Mouse (Mus musculus) intestine, postnatal 0 days (tissue): ENCODE data around the gene Slc25a25. TPM values are rescaled to one million over a fixed set of nuclear protein-coding genes. Genes with fewer than 3 reads are reported as not detected.

Experiments used
- ATAC-seq: fragments of 200-750 bp; cut with Nextera tagmentation; 2 replicates; pipeline ENCODE4 v1.8.0; 2017; ENCODE audit warnings: mild to moderate bottlenecking, moderate TSS enrichment, moderate library complexity
- H3K27ac ChIP-seq: fragments of 300-500 bp; sonication (generic); 2 replicates; pipeline ENCODE4 v1.5.1; 2014; ENCODE audit warnings: mild to moderate bottlenecking, low read depth, low read length, moderate library complexity
- H3K27me3 ChIP-seq: fragments of 300-500 bp; sonication (generic); replicated peaks from 2 replicates; pipeline ENCODE4 v1.6.1; 2014; ENCODE audit warnings: low read length, mixed read lengths; ENCODE audit not compliant: control insufficient read depth, insufficient read depth
- H3K36me3 ChIP-seq: fragments of 300-500 bp; sonication (generic); 2 replicates; pipeline ENCODE4 v1.6.1; 2014; ENCODE audit warnings: mild to moderate bottlenecking, moderate library complexity; ENCODE audit not compliant: control insufficient read depth, insufficient read depth
- H3K4me1 ChIP-seq: fragments of 300-500 bp; sonication (generic); replicated peaks from 2 replicates; pipeline ENCODE4 v1.6.1; 2014; ENCODE audit warnings: antibody characterized with exemption, low read length, mixed read lengths; ENCODE audit not compliant: control insufficient read depth, insufficient read depth
- H3K4me2 ChIP-seq: fragments of 300-500 bp; sonication (generic); replicated peaks from 2 replicates; pipeline ENCODE4 v1.6.1; 2014; ENCODE audit warnings: low read depth, mild to moderate bottlenecking, moderate library complexity
- H3K4me3 ChIP-seq: fragments of 300-500 bp; sonication (generic); 2 replicates; pipeline ENCODE4 v1.5.1; 2014; ENCODE audit warnings: low read depth, low read length
- H3K9ac ChIP-seq: fragments of 300-500 bp; sonication (generic); 2 replicates; pipeline ENCODE4 v1.6.1; 2014; ENCODE audit warnings: mild to moderate bottlenecking, low read depth, low read length
- H3K9me3 ChIP-seq: fragments of 300-500 bp; sonication (generic); 2 replicates; pipeline ENCODE4 v1.6.1; 2016; ENCODE audit warnings: mixed run types; ENCODE audit not compliant: control insufficient read depth
- CTCF ChIP-seq: sonication (generic); IDR thresholded peaks from 2 replicates; pipeline ENCODE4 v1.5.1; 2016; ENCODE audit warnings: low read depth, mild to moderate bottlenecking, control low read depth, antibody characterized with exemption, moderate library complexity
- WGBS: fragments of 180-500 bp; shearing (Covaris S2); extraction: QIAGEN DNeasy Blood & Tissue Kit; methylation state at CpG from one replicate; pipeline ENCODE4 v1.1.7; 2014; 5-methylcytosine and 5-hydroxymethylcytosine counted together
- polyA plus RNA-seq: library from polyadenylated mRNA; unstranded; fragments of >200 nt; fragmentation: Nextera tagmentation; extraction: Ambion mirVana; gene quantifications from 2 replicates; pipeline ENCODE4 v1.2.1, GENCODE M21; 2015

Slc25a25 gene
- polyA plus RNA-seq, 1 experiment from 2014 or later: 45.1 TPM

GRCm38 (mm10) chr2:32416556-32416955 lies 34.7 kb downstream of the Slc25a25 start:
- Histone ChIP-seq H3K4me2 (no peak overlapping the region), H3K9me3 (no peaks in the 10 kb centered on the region), H3K9ac (no peak overlapping the region), H3K4me3 (no peak overlapping the region), H3K36me3 (peaks cover 76% of the 10 kb centered on the region), H3K4me1 (no peaks in the 10 kb centered on the region), H3K27ac (no peak overlapping the region), H3K27me3 (no peaks in the 10 kb centered on the region)
- no peak for ATAC-seq
- no peak for TF ChIP-seq CTCF
- WGBS: 78% methylated on average over 2 of the region's 2 CpGs

DNA sequence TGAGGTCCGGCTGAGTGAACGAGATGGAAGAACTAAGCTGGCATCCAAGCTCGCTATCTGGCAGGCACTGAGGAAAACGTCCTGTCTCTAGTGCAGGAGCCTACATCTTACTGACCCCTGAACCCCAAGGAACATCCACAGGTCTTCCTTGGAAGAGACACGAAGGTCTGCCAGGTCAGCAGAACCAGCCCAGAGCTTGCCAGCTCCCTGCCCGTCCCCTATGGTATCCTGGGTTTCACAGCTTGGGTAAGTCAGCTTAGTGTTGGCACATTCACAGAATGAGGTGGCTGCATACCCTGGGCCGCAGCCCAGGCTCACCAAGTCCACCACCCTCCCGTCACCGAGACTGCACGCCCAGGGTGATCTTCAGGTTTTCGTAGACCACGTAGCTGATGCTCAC lies 35.4 kb downstream of the Slc25a25 start:
- peaks cover 70% of the 10 kb centered on the region for H3K36me3 ChIP-seq
- TF ChIP-seq CTCF: no peak
- no peaks in the 10 kb centered on the region for H3K9me3 ChIP-seq
- no peak overlapping the region for H3K4me2 ChIP-seq
- H3K27me3 ChIP-seq: no peaks in the 10 kb centered on the region
- H3K4me3 ChIP-seq: no peak overlapping the region
- ATAC-seq: no peak
- H3K9ac ChIP-seq: no peak overlapping the region
- no peaks in the 10 kb centered on the region for H3K4me1 ChIP-seq
- WGBS: 87% methylated on average over 12 of the region's 12 CpGs
- H3K27ac ChIP-seq: no peak overlapping the region

DNA sequence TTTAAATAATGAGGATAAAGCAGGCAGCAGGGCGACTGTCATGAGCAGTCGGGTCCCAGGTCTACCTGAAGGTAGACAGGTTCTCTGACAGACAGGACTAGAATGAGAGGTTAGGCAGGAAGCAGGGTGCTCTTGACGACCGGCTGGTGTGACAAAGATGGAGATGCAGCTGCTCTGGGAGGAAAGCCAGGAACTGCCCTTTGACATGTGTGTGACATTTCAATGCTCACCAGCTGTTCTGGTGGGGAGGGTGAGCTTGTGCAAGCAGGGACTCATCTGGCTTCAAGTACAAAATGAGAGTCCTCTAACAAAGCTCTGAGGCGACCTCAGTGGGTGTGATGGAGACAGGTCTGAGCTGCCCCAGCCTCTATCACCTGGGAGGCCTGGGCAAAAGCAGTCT lies 37.3 kb downstream of the Slc25a25 start:
- no peak for TF ChIP-seq CTCF
- Histone ChIP-seq H3K27me3 (no peaks in the 10 kb centered on the region), H3K4me1 (no peaks in the 10 kb centered on the region), H3K9me3 (no peaks in the 10 kb centered on the region), H3K9ac (no peak overlapping the region), H3K27ac (no peak overlapping the region), H3K36me3 (peaks cover 52% of the 10 kb centered on the region), H3K4me3 (no peak overlapping the region), H3K4me2 (no peak overlapping the region)
- WGBS: 55% methylated on average over 5 of the region's 5 CpGs
- ATAC-seq: no peak

DNA sequence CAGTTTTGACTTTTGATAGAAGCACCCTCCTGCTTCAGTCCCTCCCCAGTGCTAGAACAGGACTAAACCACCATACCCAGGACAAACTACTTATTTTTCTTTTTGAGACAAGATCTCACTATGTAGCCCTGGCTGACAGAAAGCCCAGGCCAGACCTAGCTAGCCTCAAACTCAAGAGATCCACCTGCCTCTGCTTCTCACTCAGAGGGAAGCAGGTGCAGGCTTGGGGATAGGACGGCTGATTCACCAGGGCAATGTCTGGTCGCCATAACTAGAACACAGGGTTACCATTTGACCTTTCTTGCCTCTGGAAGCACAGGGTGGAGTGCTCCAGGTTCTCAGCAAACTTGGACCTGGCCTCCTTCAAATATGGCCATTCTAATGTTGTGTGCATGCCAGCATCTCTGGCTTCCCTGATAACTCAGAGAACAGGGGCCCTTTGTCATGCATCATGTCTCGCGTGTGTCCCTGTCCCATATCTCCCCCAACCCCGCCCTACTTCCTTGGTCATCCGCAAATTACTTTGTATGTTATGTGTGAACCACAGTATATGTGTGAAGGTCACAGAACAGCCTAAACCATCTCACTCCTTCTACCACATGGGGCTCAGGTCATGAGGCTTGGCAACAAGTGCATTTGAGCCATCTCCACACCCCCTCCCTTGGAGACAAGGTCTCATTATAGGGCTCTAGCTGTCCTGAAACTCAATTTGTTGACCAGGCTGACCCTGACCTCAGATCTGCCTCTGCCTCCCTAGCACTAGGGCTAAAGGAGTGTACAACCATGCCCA lies 38.3 kb downstream of the Slc25a25 start:
- WGBS: 74% methylated on average over 6 of the region's 6 CpGs
- Histone ChIP-seq H3K9me3 (no peaks in the 10 kb centered on the region), H3K9ac (peak overlapping the region; percentile 3; the same call in 1 of the 2 replicates), H3K4me2 (no peak overlapping the region), H3K36me3 (peaks cover 42% of the 10 kb centered on the region), H3K27me3 (no peaks in the 10 kb centered on the region), H3K27ac (no peak overlapping the region), H3K4me1 (0 out of 2 replicates have a peak, but pooled peaks cover 3% of the 10 kb centered on the region), H3K4me3 (no peak overlapping the region)
- ATAC-seq: no peak
- TF ChIP-seq CTCF: no peak

DNA sequence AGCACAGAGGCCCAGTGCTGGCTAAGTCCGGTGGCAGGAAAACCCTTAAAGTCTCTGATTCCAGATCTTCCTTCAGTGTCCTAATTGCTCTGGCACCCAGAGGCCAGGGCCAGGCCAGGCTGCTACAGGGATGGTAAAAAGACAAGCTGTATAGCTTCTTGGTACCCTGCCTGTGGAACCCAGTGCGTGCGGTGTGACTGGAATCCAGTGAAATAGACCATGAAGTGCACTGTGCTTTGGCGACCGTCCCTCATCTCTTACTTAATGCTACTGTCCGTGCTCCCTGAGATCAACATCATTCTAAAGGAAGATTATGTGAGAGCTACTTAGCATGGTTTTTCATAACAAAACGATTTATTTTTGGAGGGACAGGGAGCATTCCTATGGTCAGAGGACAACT lies 39.8 kb downstream of the Slc25a25 start:
- Histone ChIP-seq H3K4me2 (no peak overlapping the region), H3K4me3 (no peak overlapping the region), H3K9ac (no peak overlapping the region), H3K9me3 (no peaks in the 10 kb centered on the region), H3K4me1 (0 out of 2 replicates have a peak, but pooled peaks cover 3% of the 10 kb centered on the region), H3K27me3 (no peaks in the 10 kb centered on the region), H3K27ac (no peak overlapping the region), H3K36me3 (peaks cover 26% of the 10 kb centered on the region)
- ATAC-seq: no peak
- no peak for TF ChIP-seq CTCF
- 86% methylated on average over 7 of the region's 7 CpGs for WGBS

DNA sequence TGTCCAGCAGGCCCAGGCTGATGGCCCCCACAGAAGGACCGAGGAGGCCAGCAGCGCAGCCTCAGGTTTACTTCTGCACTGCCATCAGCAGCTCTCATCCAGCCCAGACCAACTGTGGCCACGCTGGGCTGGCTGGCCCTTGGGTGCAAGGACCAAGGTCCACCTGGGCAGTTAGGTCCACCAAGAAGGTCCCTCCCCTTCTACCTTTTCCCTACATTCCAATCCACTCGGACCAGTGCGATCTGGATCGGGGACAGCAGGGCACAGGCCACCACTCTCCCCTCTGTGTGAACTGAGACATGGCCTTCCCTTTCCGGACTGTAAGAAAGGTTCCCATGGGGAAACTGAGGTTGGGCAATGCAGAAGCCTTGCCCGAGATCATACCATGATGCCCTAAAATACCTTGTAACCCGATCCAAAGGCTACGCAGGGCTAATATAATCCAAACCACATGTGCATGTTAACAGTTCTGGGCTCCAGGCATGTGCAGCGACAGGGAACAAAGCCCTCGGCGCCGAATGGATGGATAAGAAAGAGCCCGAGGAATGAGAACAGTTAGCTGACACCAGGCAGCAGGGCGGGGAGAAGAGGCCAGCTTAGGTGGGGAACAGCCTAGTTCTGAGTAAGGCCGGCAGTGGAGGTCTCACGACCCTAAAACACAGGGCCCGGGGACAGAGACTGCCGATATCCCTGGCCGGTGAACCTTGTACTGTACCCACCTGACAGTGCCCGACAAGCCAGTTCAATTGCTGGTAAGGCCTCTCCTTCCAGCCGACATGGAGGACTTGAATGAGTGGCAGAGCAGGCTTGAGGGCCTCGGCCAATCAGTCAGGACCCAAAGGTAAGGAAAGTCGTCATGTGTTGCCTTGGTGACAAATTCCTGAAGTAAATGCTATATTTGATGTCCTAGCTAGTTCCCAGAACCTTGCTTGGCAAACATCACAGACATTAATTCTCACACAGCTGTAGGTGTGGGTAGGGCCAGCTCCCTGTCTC lies 42.5 kb downstream of the Slc25a25 start:
- peak; percentile 69 for ATAC-seq
- Histone ChIP-seq H3K9me3 (no peaks in the 10 kb centered on the region), H3K4me1 (0 out of 2 replicates have a peak, but pooled peaks cover 3% of the 10 kb centered on the region), H3K9ac (no peak overlapping the region), H3K27ac (peak overlapping the region; percentile 80), H3K27me3 (no peaks in the 10 kb centered on the region), H3K4me3 (no peak overlapping the region), H3K36me3 (peaks cover under 1% of the 10 kb centered on the region; the same call in 1 of the 2 replicates), H3K4me2 (no peak overlapping the region)
- 54% methylated on average over 25 of the region's 25 CpGs for WGBS
- 0 out of 2 replicates have a peak, but pooled peaks have one; percentile 3 for TF ChIP-seq CTCF
